Mouse (Mus musculus) 3134 (cell line): Measurements from ENCODE around the gene Dnajb1.

Source experiments
- DNase-seq: peaks from one replicate; pipeline ENCODE4 v3.0.0-alpha.2; 2011; ENCODE audit warnings: low spot score; ENCODE audit not compliant: insufficient read length; ENCODE audit errors: extremely low read depth

Dnajb1 gene

DNA sequence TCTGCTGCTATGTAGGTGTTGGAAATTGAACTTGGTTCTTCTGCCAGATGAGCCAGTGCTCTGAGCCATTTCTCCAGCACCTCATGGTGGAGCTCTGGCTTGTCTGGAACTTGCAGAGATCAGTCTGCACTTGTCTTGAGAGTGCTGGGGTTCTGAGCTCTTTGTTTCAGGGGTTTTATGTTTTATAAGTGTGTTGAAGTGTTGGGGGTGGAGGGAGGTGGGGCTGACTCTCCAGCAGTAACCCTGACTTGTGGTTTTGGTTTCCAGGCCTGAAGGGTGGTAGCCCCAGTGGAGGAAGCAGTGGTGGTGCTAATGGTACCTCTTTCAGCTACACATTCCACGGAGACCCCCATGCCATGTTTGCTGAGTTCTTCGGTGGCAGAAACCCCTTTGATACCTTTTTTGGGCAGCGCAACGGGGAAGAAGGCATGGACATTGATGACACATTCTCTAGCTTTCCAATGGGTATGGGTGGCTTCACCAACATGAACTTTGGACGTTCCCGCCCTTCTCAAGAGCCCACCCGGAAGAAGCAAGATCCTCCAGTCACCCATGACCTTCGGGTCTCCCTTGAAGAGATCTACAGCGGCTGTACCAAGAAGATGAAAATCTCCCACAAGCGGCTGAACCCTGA is 1.7 kb downstream of the Dnajb1 start:
- DNase-seq: no peak

DNA sequence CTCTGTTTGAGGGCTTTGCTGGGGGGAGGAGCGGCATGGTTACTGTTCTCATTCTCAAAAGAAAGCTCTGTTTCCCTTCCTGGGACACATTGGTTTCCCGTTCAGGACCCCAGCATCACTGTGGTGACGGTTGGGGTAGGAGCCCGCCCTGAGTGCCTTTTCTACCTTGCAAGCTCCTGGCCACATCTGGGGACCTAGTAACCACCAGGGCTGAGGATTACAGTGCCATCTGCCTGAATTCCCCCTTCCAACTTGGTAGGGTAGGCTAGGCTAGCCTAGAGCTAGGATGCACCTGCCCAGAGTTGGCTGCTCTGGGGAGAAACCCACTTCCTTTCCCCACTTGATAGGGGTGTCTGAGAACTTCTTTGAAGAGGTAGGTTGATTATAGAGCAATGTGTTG is 3.9 kb downstream of the Dnajb1 start:
- no peak for DNase-seq

DNA sequence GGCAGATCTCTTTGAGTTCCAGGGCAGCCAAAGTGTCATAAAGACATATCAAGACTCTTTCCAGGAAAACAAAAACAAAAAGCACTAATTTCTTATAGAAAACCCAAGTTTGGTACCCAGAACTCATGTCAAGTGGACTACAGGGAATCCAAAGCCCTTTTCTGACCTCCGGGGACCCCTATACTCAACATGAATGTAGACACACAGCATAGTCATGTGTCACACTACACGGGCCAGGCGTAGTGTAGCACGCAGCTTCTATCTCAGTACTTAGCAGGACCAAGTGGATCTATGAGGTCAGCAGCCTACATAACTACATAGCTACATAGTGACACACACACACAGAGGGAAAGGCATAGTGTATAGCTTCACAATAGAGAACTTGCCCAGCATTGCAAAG is 5.7 kb downstream of the Dnajb1 start:
- DNase-seq: no peak

DNA sequence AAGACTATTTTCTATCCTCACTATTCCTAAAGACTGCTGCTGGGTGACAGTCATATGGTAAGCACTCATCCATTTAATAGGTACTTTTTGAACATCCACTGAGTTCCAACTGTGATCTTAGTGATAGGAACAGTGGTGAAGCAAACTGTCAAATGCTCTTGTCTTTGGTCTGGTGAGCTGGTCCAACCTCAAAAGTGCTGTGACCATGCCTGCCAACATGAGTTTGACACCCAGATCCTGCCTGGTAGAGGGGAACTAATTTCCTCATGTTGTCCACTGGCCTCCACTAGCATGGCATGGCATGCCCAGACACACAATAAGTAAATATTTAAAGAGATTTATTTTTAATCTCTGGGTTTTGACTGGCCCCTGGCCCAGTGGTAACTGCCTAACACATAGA is 8.6 kb downstream of the Dnajb1 start:
- no peak for DNase-seq

DNA sequence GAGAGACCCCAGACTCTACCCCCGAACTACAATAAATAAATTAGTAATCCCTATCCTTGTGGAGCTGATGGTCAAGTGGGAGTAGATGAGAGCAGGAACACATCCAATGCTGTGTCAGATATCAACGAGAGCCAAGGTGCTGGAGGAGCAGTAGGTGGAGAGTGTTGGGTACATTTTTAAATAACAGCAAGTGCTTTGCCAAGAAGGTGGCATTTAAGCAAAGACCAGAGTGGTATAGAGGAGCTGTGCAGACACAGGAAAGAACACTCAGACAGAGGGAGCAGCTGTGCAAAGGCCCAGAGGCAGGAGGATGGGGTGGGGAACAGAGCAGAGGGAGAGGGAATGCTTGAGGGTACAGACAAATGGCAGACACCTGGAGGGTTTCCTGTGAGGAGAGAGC is 9.1 kb downstream of the Dnajb1 start:
- no peak for DNase-seq

DNA sequence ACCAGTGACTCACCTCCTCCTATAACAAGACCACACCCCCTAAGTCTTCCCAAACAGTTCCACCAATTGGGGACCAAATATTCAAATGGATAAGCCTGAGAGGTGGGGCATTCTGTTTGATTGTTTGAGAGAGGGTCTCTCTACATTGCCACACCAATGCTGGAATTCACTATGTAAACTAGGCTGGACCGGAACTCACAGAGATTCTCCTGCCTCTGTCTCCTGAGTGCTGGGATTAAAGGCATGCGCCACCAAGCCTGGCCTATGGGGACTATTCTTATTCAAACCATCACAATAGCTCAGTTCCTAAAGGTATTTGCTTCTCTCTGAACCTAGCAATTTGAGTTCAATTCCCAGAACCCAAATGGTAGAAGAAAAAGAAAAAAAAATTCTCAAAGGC is 10.6 kb downstream of the Dnajb1 start:
- DNase-seq: no peak

DNA sequence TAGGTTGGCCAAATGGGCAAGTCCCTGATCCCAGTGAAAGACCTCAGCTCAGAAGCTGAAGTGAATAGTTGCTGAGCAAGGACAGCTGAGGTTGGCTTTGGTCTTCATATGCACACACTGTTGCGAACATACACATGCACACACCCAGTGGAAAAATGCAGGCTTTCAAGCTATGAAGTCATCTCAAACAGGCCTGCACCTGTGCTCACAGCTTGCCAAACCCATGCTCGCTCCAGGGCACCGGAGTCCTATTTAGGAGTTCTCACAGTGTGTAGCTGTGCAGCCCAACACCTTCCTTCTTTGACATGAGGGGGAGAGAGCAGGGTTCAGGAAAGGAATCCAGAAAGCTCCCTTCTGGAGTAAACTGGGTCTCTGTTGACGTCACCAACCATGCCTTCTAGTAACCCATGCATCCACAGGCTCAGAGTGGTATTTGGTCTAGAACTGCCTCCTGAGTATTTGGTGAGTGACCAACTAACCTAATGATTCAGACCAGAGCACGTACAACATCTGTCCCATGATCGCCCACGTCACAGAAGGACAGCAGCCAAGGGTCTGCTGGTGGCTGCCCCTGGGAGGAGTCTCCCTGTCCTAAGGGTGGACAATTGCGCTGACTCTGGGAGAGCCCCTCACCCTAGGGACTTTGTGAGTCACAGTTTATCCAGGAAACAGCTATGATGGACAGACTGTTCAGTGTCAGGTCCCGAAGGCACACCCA is 11.7 kb downstream of the Dnajb1 start:
- peak; percentile 55 for DNase-seq

DNA sequence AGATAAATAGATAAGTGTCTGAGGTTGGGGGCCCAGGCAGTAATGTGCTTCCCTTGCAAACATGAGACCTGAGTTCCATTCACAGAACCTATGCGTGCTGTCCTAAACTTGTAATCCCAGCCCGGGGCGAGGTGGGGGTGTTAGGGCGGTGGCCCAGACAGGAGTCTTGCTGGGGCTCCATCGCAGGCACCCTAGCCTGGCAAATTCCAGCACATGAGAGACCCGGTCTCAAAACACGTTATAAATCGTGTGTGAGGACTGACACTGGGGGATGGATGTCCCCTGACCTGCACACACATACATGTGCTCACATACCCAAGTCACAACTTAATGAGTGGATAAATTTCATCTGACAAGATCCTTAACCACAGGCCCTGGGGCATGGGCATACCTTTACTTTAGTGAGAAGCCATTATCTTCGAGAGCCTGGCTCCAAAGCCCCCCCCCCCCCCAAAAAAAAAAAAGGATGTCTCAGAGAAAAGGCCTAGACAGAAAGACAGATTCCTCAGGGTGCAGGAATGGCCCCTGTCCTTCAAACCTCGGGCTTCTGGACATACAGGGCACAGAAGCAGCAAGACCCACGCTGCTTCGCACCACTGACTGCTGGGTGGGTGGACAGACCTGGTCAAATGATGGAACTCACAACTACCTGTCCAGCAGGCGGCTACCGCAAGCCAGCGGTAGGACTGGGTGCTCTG is 13.8 kb downstream of the Dnajb1 start:
- DNase-seq: no peak

DNA sequence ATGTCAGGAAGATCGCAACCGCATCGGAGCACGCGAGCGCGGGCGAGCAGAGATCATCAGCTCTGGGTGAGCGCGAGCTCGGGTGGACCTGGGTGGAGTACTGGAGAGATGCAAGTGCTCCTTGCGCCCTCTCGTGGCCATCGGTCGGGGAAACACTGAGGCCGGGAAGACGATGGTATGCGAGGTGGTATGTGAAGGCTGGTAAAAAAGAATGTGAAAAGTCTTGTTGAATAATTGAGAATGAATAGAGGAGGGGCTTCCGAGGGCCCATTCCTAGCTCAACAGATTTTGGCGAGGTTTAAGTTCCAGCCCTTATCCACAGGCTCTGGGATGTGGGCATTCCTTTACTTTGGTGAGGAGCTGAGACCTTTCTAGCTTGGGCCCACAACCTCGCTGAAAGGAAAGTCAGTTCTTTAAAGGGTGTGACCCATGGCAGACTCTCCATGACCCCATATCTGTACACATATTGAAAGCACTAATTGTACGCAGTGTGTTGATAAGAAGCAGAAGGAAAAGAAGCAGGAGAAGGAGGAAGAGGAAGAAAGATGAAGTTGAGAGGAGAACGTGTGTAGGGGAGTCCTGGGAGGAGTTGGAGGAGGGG is 14.5 kb downstream of the Dnajb1 start:
- DNase-seq: peak; percentile 85

DNA sequence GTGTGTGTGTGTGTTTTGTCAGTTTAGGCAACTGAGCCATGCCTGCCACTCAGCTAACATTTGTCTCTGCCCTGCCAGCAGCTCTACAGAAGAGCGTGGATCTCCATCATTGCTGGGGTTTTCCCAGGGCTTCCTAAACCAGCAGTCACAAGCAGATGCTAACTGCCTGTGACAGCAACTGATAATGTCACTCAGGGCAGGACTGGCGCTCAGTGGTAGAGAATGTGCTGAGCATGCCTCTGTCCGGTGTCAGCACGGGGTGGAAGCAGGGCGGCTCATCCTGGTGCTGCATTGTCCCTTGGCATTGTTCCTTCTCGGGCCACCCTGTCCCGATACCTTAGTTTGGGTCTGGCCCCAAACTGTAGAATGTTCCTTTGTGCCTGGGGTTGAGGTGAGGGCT is 15.6 kb downstream of the Dnajb1 start:
- DNase-seq: no peak

DNA sequence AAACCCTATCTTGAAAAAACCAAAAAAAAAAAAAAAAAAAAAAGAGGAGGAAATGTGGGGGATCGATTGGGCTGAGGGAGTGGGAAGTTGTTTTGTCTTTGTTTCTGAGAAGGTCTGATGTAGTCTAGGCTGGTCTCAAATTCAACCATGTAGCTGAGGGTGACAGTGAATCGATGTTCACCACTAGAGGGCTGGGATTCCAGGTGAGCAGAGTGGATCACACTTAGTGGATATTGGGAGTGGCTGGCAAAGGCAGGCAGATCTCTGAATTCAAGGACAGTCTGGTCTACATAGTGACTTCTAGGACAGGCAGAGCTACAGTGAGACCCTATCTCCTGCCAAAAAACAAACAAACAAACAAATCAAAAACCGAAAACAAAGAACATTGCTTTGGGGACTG is 16.7 kb downstream of the Dnajb1 start:
- no peak for DNase-seq

DNA sequence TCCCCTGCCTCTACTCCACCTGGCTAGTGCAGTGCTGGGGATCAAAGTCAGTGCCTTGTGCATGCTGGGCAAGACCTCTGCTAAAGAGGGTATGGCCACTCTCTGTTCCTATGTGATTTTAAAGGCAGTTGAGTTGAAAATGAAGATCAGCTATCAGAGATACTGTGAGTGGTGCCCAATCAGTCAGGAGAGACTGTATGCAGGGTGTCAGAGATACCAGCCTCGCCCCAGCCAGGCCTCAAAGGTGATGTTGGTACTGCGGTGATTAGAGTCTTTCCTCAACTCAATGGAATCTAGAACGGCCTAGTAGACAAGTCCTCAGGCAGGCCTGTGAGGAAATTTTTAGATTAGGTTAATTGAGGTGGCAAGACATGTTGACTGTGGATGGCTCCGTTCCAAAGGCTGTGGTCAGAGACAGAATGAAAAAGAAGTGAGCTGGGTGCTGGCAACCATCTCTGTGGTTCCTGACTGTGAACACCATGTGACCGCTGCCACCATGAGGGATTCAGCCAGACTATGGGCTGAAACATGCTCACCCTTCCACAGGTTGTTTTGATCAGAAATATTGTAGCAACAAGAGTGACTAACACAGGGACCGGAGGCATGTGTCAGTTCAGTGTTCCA is 17.8 kb downstream of the Dnajb1 start:
- no peak for DNase-seq

DNA sequence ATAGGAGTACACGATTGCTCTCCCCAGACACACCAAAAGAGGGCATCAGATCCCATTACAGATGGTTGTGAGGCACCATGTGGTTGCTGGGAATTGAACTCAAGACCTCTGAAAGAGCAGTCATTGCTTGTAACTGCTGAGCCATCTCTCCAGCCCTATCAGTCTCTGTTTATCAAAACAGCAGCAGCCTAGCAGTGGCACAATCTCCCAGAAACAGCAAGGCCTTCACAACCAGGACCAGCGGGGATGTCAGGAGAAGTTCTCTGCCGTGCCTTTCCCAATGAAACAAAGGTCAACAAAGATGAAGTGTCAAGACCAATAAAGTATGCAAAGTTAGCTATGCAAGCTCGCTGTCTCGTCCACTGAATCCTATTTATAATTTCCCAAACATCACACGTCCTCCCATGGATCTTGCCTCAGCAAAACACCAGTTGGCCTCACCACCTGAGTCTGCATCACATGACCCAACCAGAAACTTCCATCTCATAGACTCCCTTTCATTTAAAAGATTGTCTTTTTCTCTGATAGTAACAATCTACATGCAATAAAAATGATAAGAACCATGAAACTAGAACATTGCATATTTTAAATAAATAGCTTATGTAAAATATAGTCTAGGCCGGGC is 24.2 kb downstream of the Dnajb1 start:
- no peak for DNase-seq

DNA sequence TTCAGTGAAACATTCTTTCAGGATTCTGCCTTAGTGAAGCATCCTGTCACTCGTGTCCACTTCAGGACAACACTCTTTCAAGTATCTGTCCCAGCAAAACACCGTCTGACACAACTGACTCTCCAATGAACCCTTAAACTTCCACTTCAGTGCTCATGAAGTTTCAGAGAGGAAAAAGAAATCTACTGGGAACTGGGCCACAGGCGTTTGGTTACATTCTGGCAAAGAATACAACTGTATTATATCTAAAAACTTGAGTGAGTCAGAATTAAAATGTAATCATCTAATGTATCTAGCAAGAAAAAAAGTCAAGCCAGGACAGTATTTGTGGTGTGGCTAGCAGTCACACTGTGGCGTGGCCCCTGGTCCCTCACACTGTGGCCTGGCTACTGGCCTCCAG is 30.9 kb downstream of the Dnajb1 start:
- no peak for DNase-seq

DNA sequence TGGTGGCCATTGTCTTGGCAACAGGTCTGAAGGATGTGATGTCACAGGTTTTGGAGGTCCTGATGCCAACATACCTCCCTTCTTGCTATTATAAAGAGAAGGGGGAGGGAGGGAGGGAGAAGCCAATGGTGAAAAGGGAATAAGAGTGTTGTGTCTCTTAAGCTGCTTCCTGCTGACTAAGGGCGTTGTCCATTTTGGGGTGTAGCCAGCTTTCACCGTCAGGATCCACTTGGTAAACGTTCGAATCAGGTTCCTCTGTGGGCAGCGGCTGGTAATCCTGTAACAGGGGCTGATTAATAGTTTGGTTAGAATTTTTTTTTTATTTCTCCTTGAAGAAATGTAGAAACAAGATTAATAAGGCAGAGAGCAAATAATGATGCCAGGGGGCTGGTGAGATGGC is 31.7 kb downstream of the Dnajb1 start:
- DNase-seq: no peak

DNA sequence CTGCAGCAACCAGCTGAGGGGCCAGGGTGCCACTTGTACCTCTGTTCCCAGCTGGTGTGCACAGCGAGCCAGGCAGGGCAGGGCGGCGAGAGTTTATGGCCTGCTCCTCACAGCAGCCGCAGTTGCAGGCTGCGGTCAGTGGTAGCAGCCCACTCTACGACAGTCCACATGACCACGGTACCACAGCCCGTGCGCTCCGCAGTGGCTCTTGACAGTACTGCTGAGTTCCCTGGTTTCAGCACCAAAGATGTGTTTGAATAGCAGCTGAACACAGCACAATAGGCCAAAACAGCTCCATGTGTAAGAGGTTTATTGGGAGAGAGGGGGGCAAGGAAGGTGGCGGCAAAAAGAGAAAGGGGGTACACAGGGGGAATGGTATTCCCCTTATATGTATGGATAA is 39.5 kb downstream of the Dnajb1 start:
- no peak for DNase-seq

DNA sequence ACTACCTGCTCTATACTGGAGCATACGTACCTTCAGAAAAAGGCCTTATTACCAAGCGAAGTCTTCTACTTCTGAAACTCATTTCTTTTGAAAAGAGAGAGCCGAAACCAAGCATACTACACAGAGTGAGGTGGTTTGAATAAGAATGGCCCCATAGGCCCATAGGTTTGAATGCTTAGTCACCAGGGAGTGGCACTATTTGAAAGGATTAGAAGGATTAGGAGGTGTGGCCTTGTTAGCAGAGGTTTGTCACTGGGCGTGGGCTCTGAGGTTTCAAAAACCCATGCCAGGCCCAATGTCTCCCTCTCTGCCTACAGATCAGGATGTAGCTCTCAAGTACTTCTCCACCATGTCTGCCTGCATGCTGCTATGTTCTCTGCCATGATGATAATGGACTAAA is 40.0 kb downstream of the Dnajb1 start:
- DNase-seq: no peak

DNA sequence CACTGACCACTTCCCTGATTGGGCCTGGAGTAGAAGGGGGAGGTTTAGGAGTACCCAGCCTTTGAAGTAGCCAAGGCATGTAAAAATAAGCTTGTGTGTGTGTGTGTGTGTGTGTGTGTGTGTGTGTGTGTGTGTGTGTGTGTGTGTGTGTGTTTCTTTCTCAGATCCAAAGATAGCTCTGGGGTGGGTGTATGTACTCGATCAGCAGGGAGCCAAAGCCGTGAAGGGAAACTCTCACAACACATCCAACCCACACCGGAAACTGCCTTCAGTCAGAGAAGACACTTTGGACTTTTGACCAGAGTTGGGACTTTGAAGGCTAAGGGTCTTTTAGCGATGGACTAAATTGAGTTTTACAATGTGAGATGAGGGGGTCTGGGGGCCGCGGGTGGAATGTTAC is 41.7 kb downstream of the Dnajb1 start:
- DNase-seq: no peak

DNA sequence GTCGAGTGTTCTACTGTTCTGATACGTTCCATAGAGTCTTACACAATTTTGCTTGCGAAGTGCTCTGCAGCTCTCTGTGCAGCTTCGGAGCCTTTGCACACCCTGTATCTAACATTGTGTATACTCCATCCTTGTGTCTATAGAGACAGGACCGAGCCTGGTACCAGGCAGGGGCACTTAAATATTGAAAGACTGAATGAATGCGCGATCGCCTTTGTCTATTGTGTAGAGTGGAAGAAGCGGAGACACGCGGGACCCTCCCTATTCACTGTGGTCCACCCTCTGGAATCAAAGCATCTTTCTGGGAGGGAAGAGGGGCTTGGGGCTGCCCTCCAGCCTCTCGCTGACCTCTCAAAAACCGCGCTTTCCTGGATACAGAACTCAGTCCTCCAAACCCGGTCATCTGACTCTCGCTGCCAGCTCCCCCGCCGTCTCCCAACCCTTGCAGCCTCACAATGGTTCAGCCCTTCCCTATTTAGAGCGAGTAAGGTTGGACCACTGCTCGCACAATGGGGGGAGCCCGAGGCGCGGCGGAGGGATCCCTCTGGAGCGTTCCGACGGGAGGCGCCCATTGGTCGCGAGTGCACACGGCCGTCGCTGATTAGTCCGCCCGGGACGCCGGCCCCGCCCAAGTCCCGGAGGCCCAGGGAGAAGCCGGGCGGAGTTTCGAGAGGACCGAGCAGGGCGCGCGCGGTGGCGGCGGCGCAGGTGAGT is 44.2 kb downstream of the Dnajb1 start, which contains the start of gene Gipc1:
Gene Gipc1 (plus strand): TSS at position 648 of the 714 bp plus-strand sequence.
- DNase-seq: peak; percentile 98
